Mouse (Mus musculus) forebrain, postnatal 0 days (tissue): ENCODE results near the gene Tacc2. TPM values are rescaled to one million over a fixed set of nuclear protein-coding genes. Genes with fewer than 3 reads are reported as not detected.

Experiments
- ATAC-seq: fragments of 200-750 bp; cut with Nextera tagmentation; 2 replicates; pipeline ENCODE4 v1.8.0; 2017; ENCODE audit warnings: mild to moderate bottlenecking, moderate library complexity
- DNase-seq: peaks from one replicate; pipeline ENCODE4 v3.0.0-alpha.2; 2015
- H3K27ac ChIP-seq: fragments of 300-500 bp; sonication (generic); 2 replicates; pipeline ENCODE4 v1.5.1; 2014; ENCODE audit warnings: low read depth, mild to moderate bottlenecking, antibody characterized with exemption, low read length, moderate library complexity, mixed read lengths
- H3K27me3 ChIP-seq: fragments of 300-500 bp; sonication (generic); 2 replicates; pipeline ENCODE4 v1.6.1; 2014; ENCODE audit warnings: mild to moderate bottlenecking, low read length, mixed read lengths; ENCODE audit not compliant: insufficient read depth
- H3K36me3 ChIP-seq: fragments of 300-500 bp; sonication (generic); 2 replicates; pipeline ENCODE4 v1.6.1; 2014; ENCODE audit warnings: mild to moderate bottlenecking, moderate library complexity; ENCODE audit not compliant: insufficient read depth
- H3K4me1 ChIP-seq: fragments of 300-500 bp; sonication (generic); 2 replicates; pipeline ENCODE4 v1.6.1; 2014; ENCODE audit warnings: antibody characterized with exemption; ENCODE audit not compliant: insufficient read depth
- H3K4me2 ChIP-seq: fragments of 300-500 bp; sonication (generic); 2 replicates; pipeline ENCODE4 v1.6.1; 2014; ENCODE audit warnings: low read depth, mild to moderate bottlenecking, moderate library complexity
- H3K4me3 ChIP-seq: fragments of 300-500 bp; sonication (generic); 2 replicates; pipeline ENCODE4 v1.5.1; 2014; ENCODE audit warnings: low read depth, low read length, mixed read lengths
- H3K9ac ChIP-seq: fragments of 300-500 bp; sonication (generic); 2 replicates; pipeline ENCODE4 v1.6.1; 2014; ENCODE audit warnings: mild to moderate bottlenecking
- H3K9me3 ChIP-seq: fragments of 300-500 bp; sonication (generic); 2 replicates; pipeline ENCODE4 v1.6.1; 2016; ENCODE audit warnings: low read length
- CTCF ChIP-seq: sonication (generic); IDR thresholded peaks from 2 replicates; pipeline ENCODE4 v1.5.1; 2016; ENCODE audit warnings: antibody characterized with exemption, control low read depth, low read depth
- WGBS: fragments of 180-500 bp; shearing (Covaris S2); extraction: QIAGEN DNeasy Blood & Tissue Kit; methylation state at CpG from one replicate; pipeline ENCODE4 v1.1.7; 2014; 5-methylcytosine and 5-hydroxymethylcytosine counted together
- polyA plus RNA-seq: library from polyadenylated mRNA; unstranded; fragments of >200 nt; fragmentation: Nextera tagmentation; extraction: Ambion mirVana; gene quantifications from 2 replicates; pipeline ENCODE4 v1.2.1, GENCODE M21; 2015
- total RNA-seq: library from RNA; depleted of rRNA; stranded (reverse); fragments of >200 nt; gene quantifications from 2 replicates; pipeline ENCODE4 v1.2.3, GENCODE M21; 2014

Gene Tacc2
- total and polyA plus RNA-seq, 2 experiments from 2014 or later = 54.1 to 60.9 TPM

DNA sequence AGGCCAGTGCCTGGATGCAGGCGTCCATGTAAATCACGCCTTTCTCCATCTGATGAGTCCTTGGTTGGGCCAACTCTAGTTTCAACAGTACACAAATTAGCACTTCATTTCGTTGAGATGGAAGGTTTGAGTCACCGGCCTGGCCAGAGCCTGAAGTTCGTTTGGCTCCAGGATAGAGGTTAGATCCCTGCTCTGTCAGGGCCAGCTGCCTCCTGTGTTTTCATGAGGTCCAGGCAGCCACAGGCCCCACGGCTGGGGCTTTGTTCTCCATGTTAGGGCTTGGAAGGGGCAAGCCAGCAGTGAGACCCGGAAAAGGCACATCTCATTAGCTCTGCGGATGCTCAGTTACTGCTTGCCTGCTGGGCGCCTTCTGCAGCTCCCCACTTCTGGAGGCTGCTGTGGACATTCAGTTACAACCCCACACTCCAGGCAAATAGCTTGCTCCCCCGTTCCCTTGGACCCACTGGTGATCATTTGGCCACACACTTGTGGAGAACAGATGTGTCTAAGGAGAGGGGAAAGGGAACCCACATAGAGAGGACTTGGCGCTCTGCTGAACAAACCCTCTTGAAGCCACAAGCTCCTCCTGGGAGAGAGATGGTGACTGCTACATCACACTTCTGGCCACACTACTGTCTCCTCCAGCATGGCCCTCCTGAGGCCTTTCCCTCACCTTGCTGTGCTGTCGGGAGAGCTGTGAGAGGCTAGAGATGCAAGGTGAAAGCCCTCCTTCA is 100.5 kb downstream of the Tacc2 start:
- no peak overlapping the region for H3K27ac ChIP-seq
- no peak overlapping the region for H3K4me2 ChIP-seq
- no peaks in the 10 kb centered on the region for H3K4me1 ChIP-seq
- H3K27me3 ChIP-seq = no peaks in the 10 kb centered on the region
- DNase-seq (no peak), ATAC-seq (no peak)
- WGBS = 56% methylated on average over 12 of the region's 12 CpGs
- no peaks in the 10 kb centered on the region for H3K36me3 ChIP-seq
- H3K9ac ChIP-seq = no peak overlapping the region
- no peak overlapping the region for H3K4me3 ChIP-seq
- no peak for TF ChIP-seq CTCF
- no peaks in the 10 kb centered on the region for H3K9me3 ChIP-seq

DNA sequence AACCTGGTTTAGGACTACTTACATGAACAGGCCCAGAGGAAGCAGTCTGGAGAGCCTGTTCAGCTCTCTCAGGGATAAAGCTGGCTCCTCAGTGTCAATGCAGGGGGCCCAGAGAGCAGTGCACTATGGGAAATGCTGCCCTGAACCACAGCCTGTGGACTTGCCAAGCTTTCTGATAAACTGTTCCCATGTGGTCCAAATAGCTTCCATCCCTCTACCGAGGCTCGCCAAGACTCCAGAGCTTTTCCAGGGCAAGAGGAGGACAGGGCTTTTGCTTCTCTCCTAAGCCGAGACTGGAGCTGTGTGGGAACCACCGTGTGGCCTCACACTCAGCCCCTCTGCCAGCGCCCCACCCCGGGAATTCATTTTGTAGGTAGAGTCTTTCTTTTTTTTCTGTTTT is 101.2 kb downstream of the Tacc2 start:
- no peaks in the 10 kb centered on the region for H3K36me3 ChIP-seq
- H3K27me3 ChIP-seq = no peaks in the 10 kb centered on the region
- H3K4me1 ChIP-seq = no peaks in the 10 kb centered on the region
- no peaks in the 10 kb centered on the region for H3K9me3 ChIP-seq
- TF ChIP-seq CTCF = no peak
- 87% methylated on average over 6 of the region's 6 CpGs for WGBS
- no peak overlapping the region for H3K4me2 ChIP-seq
- no peak overlapping the region for H3K27ac ChIP-seq
- no peak overlapping the region for H3K9ac ChIP-seq
- no peak for ATAC-seq
- H3K4me3 ChIP-seq = no peak overlapping the region
- no peak for DNase-seq

DNA sequence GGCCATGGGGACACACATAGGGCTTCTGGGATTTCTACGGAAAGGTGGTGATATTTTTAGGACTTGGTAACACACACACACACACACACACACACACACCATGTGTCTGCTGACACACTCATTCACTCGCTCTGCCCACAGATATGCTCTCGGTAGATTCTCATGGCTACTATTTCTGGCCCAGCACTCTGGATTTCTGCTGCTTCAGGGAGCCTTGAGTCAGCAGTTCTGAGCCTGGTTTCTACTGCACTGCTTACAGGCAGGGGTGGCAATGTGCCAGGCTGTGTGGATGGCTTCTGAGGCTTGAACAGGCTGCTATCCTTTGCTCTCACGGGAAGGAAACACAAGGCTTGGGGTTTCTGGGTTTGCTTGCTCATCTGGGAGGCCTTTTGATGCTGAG is 104.6 kb downstream of the Tacc2 start:
- Histone ChIP-seq H3K4me3 (no peak overlapping the region), H3K4me1 (no peaks in the 10 kb centered on the region), H3K36me3 (no peaks in the 10 kb centered on the region), H3K4me2 (no peak overlapping the region), H3K9me3 (no peaks in the 10 kb centered on the region), H3K27ac (no peak overlapping the region), H3K9ac (no peak overlapping the region), H3K27me3 (no peaks in the 10 kb centered on the region)
- no peak for TF ChIP-seq CTCF
- DNase-seq = peak; percentile 59
- WGBS = 56% methylated on average over 4 of the region's 4 CpGs
- peak; percentile 38 for ATAC-seq

DNA sequence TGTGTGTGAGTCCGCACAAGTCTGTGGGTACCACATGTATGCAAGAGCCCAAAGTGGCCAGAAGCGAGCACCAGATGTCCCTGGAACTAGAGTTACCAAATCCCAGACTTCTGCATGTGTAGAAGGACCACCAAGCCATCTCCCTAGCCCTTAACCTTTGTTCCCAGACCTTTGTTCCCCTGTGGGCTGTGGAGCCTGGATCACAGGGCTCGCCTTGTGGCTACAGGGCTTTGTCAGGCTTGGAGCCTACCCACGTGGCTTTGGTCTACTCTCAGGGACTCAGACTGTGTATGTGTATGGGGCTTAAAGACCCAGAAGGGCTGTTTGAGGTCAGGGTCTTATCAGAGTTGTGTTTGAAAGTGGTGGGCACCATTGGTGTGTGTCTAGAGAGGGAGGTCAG is 111.4 kb downstream of the Tacc2 start:
- ATAC-seq (no peak), DNase-seq (no peak)
- WGBS = 81% methylated on average over 4 of the region's 4 CpGs
- H3K9ac ChIP-seq = no peak overlapping the region
- no peak overlapping the region for H3K4me2 ChIP-seq
- H3K27ac ChIP-seq = no peak overlapping the region
- H3K9me3 ChIP-seq = no peaks in the 10 kb centered on the region
- 0 out of 2 replicates have a peak, but pooled peaks cover 3% of the 10 kb centered on the region for H3K4me1 ChIP-seq
- no peak for TF ChIP-seq CTCF
- H3K27me3 ChIP-seq = no peaks in the 10 kb centered on the region
- no peak overlapping the region for H3K4me3 ChIP-seq
- no peaks in the 10 kb centered on the region for H3K36me3 ChIP-seq

DNA sequence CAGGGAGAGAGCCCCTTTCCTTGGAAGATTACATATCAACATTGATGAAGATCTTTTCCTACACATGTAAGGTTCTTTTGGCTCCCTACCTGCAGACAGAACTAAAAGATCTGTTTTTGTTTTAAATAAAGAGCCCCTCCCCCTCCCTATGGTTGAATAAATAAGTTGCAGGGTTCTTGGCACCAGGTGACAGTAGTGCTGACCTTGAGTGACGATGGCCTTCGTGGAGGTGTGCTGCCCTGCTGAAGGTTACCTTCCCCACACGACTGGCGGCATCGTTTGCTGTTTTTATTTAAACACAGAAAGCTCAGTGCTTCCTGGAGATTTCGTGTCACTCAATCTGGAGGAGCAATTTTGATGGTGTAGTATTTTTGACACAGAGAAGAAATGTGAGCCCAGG is 113.6 kb downstream of the Tacc2 start:
- Histone ChIP-seq H3K4me2 (no peak overlapping the region), H3K9me3 (no peaks in the 10 kb centered on the region), H3K27me3 (no peaks in the 10 kb centered on the region), H3K27ac (no peak overlapping the region), H3K9ac (no peak overlapping the region), H3K4me1 (peaks cover 13% of the 10 kb centered on the region; the same call in 1 of the 2 replicates), H3K36me3 (no peaks in the 10 kb centered on the region), H3K4me3 (no peak overlapping the region)
- DNase-seq = no peak
- no peak for TF ChIP-seq CTCF
- WGBS = 81% methylated on average over 6 of the region's 6 CpGs
- no peak for ATAC-seq

DNA sequence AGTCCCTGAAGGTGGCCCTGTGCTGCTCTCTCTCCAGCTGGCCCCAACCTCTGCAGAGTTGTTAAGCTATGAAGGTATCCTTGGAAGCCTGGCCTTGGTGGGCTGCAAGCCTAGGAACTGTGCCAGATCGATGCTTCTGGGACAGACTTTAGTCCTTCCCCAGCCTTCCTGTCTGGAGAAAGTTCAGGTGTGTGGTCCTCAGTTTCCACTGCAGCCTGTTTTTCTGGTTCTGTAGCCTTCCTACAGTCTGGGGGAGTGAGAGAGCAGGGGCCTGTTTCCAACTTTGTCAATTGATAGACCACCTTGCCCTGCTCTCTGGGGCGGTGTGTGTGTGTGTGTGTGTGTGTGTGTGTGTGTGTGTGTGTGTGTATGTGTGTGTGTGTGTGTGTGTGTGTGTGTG is 114.7 kb downstream of the Tacc2 start:
- Histone ChIP-seq H3K4me1 (peaks cover 22% of the 10 kb centered on the region), H3K9me3 (no peaks in the 10 kb centered on the region), H3K36me3 (no peaks in the 10 kb centered on the region), H3K27me3 (no peaks in the 10 kb centered on the region), H3K4me2 (peak overlapping the region; percentile 56), H3K27ac (peak overlapping the region; percentile 98), H3K9ac (peak overlapping the region; percentile 89), H3K4me3 (peak overlapping the region; percentile 70; the same call in 1 of the 2 replicates)
- 38% methylated on average over 2 of the region's 2 CpGs for WGBS
- ATAC-seq = no peak
- no peak for TF ChIP-seq CTCF
- DNase-seq = no peak

DNA sequence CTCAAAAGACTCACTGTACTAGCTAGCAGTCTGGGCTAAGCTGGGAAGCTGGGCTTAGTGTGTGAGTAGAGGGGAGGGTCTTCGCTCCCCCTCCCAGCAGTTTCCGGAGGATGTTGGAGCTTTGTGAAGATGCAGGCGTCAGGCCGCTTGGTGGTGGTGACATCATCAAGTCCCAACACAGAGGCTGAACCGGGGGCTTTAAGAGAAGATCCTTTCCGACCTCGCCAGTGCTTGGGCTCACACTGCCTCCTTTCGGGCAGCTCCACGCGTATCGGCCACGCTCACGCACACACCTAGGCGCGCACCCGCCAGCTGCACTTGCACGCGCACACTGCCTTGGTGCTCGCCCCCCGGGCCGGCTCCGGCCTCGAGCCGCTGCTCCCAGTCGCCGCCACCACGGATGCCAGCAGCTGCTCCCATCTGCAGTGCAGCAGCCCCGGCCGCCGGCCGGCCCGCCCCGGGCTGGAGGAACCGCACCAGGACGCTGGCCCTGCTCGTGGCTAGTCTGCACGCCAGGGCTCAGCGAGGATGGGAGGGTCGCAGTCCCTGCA is 115.2 kb downstream of the Tacc2 start:
- DNase-seq (peak; percentile 92), ATAC-seq (peak; percentile 90)
- Histone ChIP-seq H3K4me2 (peak overlapping the region; percentile 56), H3K27me3 (no peaks in the 10 kb centered on the region), H3K4me3 (peak overlapping the region; percentile 70), H3K36me3 (no peaks in the 10 kb centered on the region), H3K4me1 (peaks cover 25% of the 10 kb centered on the region), H3K27ac (peak overlapping the region; percentile 98), H3K9me3 (no peaks in the 10 kb centered on the region), H3K9ac (peak overlapping the region; percentile 89)
- WGBS = 2% methylated on average over 39 of the region's 39 CpGs
- TF ChIP-seq CTCF = peak; percentile 68
